Mouse (Mus musculus): Measurements from ENCODE around the gene Matn4. TPM values are rescaled to one million over a fixed set of nuclear protein-coding genes. Genes with fewer than 3 reads are reported as not detected.

Gene Matn4
- total RNA-seq, 1 experiment = 2.3 TPM

DNA sequence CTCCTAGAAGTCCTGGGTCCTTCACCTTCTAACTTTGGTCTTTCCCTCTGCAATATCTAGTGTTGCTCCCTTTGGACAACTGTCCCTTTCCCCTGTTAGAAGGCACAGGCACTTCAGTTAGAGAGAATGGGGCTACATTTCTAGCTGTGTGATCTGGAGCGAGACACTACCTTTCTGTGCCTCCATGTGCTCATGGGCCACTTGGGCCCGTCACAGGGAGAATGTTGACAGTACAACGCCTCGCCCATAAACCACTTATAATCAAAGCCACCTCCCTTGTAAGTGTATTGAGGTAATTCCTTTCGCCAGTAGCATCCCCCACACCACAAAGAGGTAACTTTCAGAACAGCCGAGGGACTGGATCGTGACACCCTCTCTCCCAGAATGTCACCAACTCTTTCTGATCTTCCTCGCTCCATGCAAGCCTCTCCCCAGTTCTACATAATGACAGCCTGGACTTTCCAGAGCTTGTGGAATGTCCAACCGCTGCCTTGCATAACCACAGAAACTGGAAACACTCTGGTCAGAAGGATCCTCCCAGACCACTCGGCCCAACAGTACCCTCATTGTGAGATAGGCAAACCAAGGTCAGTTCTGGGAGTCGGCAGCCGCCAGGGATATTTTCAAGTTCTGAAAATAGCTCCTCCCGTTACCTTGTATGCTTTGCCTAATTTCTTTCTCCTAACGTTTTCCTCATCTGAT, 44.5 kb upstream of the Matn4 start:
- peaks cover 4 to 19% of the 10 kb centered on the region in 2 experiments for H3K4me1 ChIP-seq (ENCODE audit: control insufficient read depth in 2 of 2, insufficient read depth in 2 of 2, low read length in 2 of 2, poor library complexity in 1 of 2)
- in situ Hi-C loops (cut with MboI; ENCODE audit: low sequenced_read_pairs in 2 of 2, unreplicated experiment in 2 of 2) = no loop called here
- TF ChIP-seq HCFC1 (IDR thresholded peaks at IDR 0.05; ENCODE audit: borderline replicate concordance, insufficient read depth, low read length) = no peak
- TF ChIP-seq MAFK (IDR thresholded peaks at IDR 0.05; ENCODE audit: insufficient read depth, low read depth, low read length) = no peak
- no peak for TF ChIP-seq ZC3H11A (IDR thresholded peaks at IDR 0.05; ENCODE audit: borderline replicate concordance, low read depth, low read length)
- TF ChIP-seq CHD2 (IDR thresholded peaks at IDR 0.05; ENCODE audit: low read depth, low read length) = no peak
- no peak for TF ChIP-seq ZNF384 (IDR thresholded peaks at IDR 0.05; ENCODE audit: low read depth, low read length)
- no peak overlapping the region for H3K9ac ChIP-seq (ENCODE audit: insufficient read depth, low read depth, low read length, poor library complexity, severe bottlenecking)
- H3K4me3 ChIP-seq (ENCODE audit: insufficient read depth in 1 of 2, low read depth in 1 of 2, low read length in 2 of 2, poor library complexity in 1 of 2, severe bottlenecking in 1 of 2) = no peak overlapping the region
- no peaks in the 10 kb centered on the region for H3K9me3 ChIP-seq (ENCODE audit: control insufficient read depth, insufficient read depth, low read depth, low read length)
- no peak for DNase-seq (ENCODE audit: low read depth, low spot score)
- no peak overlapping the region for H3K27ac ChIP-seq (ENCODE audit: insufficient read depth, low read depth, low read length, poor library complexity, severe bottlenecking)
- H3K36me3 ChIP-seq (ENCODE audit: control insufficient read depth, insufficient read depth, low read length, poor library complexity, severe bottlenecking) = no peaks in the 10 kb centered on the region

DNA sequence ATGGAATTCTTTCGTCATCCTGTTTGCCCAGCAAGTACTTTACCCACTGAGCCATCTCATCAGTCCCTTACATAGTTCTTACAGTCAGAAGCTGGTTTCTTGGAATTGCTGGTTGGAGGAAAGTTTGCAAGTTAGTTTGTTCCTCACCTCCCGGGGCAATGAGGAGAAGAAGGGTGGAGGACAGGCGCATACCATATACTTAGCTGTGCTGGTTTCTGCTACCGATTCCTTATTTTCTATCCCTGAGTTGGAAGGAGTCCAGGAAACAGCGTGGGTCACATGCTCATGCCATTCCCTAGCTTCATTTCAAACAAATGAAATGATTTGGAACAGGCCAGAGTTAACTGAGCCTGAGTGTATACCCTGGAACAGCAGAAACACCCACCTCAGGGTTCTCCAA, 44.0 kb upstream of the Matn4 start:
- H3K27ac ChIP-seq (ENCODE audit: insufficient read depth, low read depth, low read length, poor library complexity, severe bottlenecking) = no peak overlapping the region
- peaks cover 4 to 19% of the 10 kb centered on the region in 2 experiments for H3K4me1 ChIP-seq (ENCODE audit: control insufficient read depth in 2 of 2, insufficient read depth in 2 of 2, low read length in 2 of 2, poor library complexity in 1 of 2)
- no peaks in the 10 kb centered on the region for H3K36me3 ChIP-seq (ENCODE audit: control insufficient read depth, insufficient read depth, low read length, poor library complexity, severe bottlenecking)
- TF ChIP-seq ZC3H11A (IDR thresholded peaks at IDR 0.05; ENCODE audit: borderline replicate concordance, low read depth, low read length) (no peak), ZNF384 (IDR thresholded peaks at IDR 0.05; ENCODE audit: low read depth, low read length) (no peak), CHD2 (IDR thresholded peaks at IDR 0.05; ENCODE audit: low read depth, low read length) (no peak), HCFC1 (IDR thresholded peaks at IDR 0.05; ENCODE audit: borderline replicate concordance, insufficient read depth, low read length) (no peak), MAFK (IDR thresholded peaks at IDR 0.05; ENCODE audit: insufficient read depth, low read depth, low read length) (no peak)
- in situ Hi-C loops (cut with MboI; ENCODE audit: low sequenced_read_pairs in 2 of 2, unreplicated experiment in 2 of 2) = no loop called here
- no peak for DNase-seq (ENCODE audit: low read depth, low spot score)
- H3K4me3 ChIP-seq (ENCODE audit: insufficient read depth in 1 of 2, low read depth in 1 of 2, low read length in 2 of 2, poor library complexity in 1 of 2, severe bottlenecking in 1 of 2) = no peak overlapping the region
- H3K9me3 ChIP-seq (ENCODE audit: control insufficient read depth, insufficient read depth, low read depth, low read length) = no peaks in the 10 kb centered on the region
- H3K9ac ChIP-seq (ENCODE audit: insufficient read depth, low read depth, low read length, poor library complexity, severe bottlenecking) = no peak overlapping the region

DNA sequence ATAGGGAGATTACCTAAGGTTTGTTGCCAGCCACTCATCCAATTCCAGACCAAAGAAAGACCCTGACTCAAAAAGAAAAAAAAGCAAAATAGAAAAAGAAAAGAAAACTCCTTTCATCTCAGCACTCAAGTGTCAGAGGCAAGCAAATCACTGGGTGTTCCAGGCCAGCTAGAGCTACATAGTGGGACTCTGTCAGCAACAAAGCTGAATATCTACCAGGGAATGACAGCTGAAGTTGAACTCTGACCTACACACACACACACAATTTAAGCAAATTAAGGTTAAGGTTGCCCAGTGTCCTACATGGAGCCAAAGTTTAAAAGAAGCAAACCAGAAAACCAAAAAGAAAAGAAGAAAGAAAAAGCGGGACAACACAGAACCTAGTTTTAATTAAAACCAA, 43.2 kb upstream of the Matn4 start:
- no peak overlapping the region for H3K4me3 ChIP-seq (ENCODE audit: insufficient read depth in 1 of 2, low read depth in 1 of 2, low read length in 2 of 2, poor library complexity in 1 of 2, severe bottlenecking in 1 of 2)
- H3K9me3 ChIP-seq (ENCODE audit: control insufficient read depth, insufficient read depth, low read depth, low read length) = no peaks in the 10 kb centered on the region
- H3K27ac ChIP-seq (ENCODE audit: insufficient read depth, low read depth, low read length, poor library complexity, severe bottlenecking) = no peak overlapping the region
- peaks cover 6 to 20% of the 10 kb centered on the region in 2 experiments for H3K4me1 ChIP-seq (ENCODE audit: control insufficient read depth in 2 of 2, insufficient read depth in 2 of 2, low read length in 2 of 2, poor library complexity in 1 of 2)
- H3K36me3 ChIP-seq (ENCODE audit: control insufficient read depth, insufficient read depth, low read length, poor library complexity, severe bottlenecking) = no peaks in the 10 kb centered on the region
- no peak for DNase-seq (ENCODE audit: low read depth, low spot score)
- no peak overlapping the region for H3K9ac ChIP-seq (ENCODE audit: insufficient read depth, low read depth, low read length, poor library complexity, severe bottlenecking)
- in situ Hi-C loops (cut with MboI; ENCODE audit: low sequenced_read_pairs in 2 of 2, unreplicated experiment in 2 of 2) = no loop called here
- TF ChIP-seq ZNF384 (IDR thresholded peaks at IDR 0.05; ENCODE audit: low read depth, low read length) (no peak), CHD2 (IDR thresholded peaks at IDR 0.05; ENCODE audit: low read depth, low read length) (no peak), MAFK (IDR thresholded peaks at IDR 0.05; ENCODE audit: insufficient read depth, low read depth, low read length) (no peak), HCFC1 (IDR thresholded peaks at IDR 0.05; ENCODE audit: borderline replicate concordance, insufficient read depth, low read length) (no peak), ZC3H11A (IDR thresholded peaks at IDR 0.05; ENCODE audit: borderline replicate concordance, low read depth, low read length) (no peak)

DNA sequence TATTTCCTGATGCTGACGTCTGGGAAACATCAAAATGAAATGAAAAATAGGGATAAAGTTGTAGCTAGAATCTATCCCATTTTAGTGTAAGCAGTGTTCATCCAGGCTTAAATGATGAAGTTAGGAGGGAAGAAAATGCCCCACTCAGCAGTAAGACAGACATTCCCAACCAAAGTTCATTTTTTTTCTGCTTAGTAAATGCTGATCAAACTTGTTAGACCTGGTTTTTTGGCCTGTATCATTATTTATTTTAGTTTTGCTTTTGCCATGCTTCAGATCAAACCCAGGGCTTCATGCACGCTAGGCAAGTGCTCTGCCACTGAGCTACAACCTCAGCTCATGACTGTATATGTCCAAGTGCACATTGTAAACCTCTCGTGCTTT, 41.1 kb upstream of the Matn4 start:
- in situ Hi-C loops (cut with MboI; ENCODE audit: low sequenced_read_pairs in 2 of 2, unreplicated experiment in 2 of 2) = no loop called here
- no peak for DNase-seq (ENCODE audit: low read depth, low spot score)
- TF ChIP-seq ZC3H11A (IDR thresholded peaks at IDR 0.05; ENCODE audit: borderline replicate concordance, low read depth, low read length) = no peak
- no peak for TF ChIP-seq CHD2 (IDR thresholded peaks at IDR 0.05; ENCODE audit: low read depth, low read length)
- TF ChIP-seq HCFC1 (IDR thresholded peaks at IDR 0.05; ENCODE audit: borderline replicate concordance, insufficient read depth, low read length) = no peak
- no peak for TF ChIP-seq MAFK (IDR thresholded peaks at IDR 0.05; ENCODE audit: insufficient read depth, low read depth, low read length)
- TF ChIP-seq ZNF384 (IDR thresholded peaks at IDR 0.05; ENCODE audit: low read depth, low read length) = no peak
- Histone ChIP-seq H3K36me3 (ENCODE audit: control insufficient read depth, insufficient read depth, low read length, poor library complexity, severe bottlenecking) (peaks cover 2% of the 10 kb centered on the region; the same call in 1 of the 2 replicates), H3K9ac (ENCODE audit: insufficient read depth, low read depth, low read length, poor library complexity, severe bottlenecking) (no peak overlapping the region), H3K4me3 (ENCODE audit: insufficient read depth in 1 of 2, low read depth in 1 of 2, low read length in 2 of 2, poor library complexity in 1 of 2, severe bottlenecking in 1 of 2) (no peak overlapping the region), H3K4me1 (ENCODE audit: control insufficient read depth in 2 of 2, insufficient read depth in 2 of 2, low read length in 2 of 2, poor library complexity in 1 of 2) (peaks cover 5 to 12% of the 10 kb centered on the region in 2 experiments), H3K9me3 (ENCODE audit: control insufficient read depth, insufficient read depth, low read depth, low read length) (no peaks in the 10 kb centered on the region), H3K27ac (ENCODE audit: insufficient read depth, low read depth, low read length, poor library complexity, severe bottlenecking) (no peak overlapping the region)

Measured in ES-E14 (cell line).